Mouse (Mus musculus) liver, adult (tissue): ENCODE data around the gene Sipa1l2.

Experiments used
- GATA4 ChIP-seq: IDR thresholded peaks from 2 replicates; pipeline ENCODE4 v1.6.1; 2014; ENCODE audit warnings: mild to moderate bottlenecking, low read length; ENCODE audit not compliant: insufficient replicate concordance

Gene Sipa1l2

GRCm38 (mm10) chr8:125569533-125570365 lies at the start of gene Sipa1l2:
Gene Sipa1l2, minus strand, starts transcription at chr8:125569808.
- no peak for TF ChIP-seq GATA4

GRCm38 (mm10) chr8:125618543-125619335 lies 49.1 kb upstream of the Sipa1l2 start:
- TF ChIP-seq GATA4 = no peak

- no peak for TF ChIP-seq GATA4
Measured at GRCm38 (mm10) chr8:125616935-125617334, 47.3 kb upstream of the Sipa1l2 start.

- TF ChIP-seq GATA4 = no peak
Measured at GRCm38 (mm10) chr8:125616039-125616438, 46.4 kb upstream of the Sipa1l2 start.

GRCm38 (mm10) chr8:125613552-125613951 lies 43.9 kb upstream of the Sipa1l2 start:
- TF ChIP-seq GATA4 = no peak

GRCm38 (mm10) chr8:125611799-125612560 lies 42.4 kb upstream of the Sipa1l2 start:
- TF ChIP-seq GATA4 = no peak

GRCm38 (mm10) chr8:125611024-125611798 lies 41.6 kb upstream of the Sipa1l2 start:
- no peak for TF ChIP-seq GATA4

- TF ChIP-seq GATA4 = no peak
Measured at GRCm38 (mm10) chr8:125609737-125610136, 40.1 kb upstream of the Sipa1l2 start.

GRCm38 (mm10) chr8:125607714-125608223 lies 38.2 kb upstream of the Sipa1l2 start:
- no peak for TF ChIP-seq GATA4

- TF ChIP-seq GATA4 = no peak
Measured at GRCm38 (mm10) chr8:125606937-125607336, 37.3 kb upstream of the Sipa1l2 start.

- TF ChIP-seq GATA4 = no peak
Measured at GRCm38 (mm10) chr8:125604817-125605512, 35.4 kb upstream of the Sipa1l2 start.

- TF ChIP-seq GATA4 = no peak
Measured at GRCm38 (mm10) chr8:125604213-125604816, 34.7 kb upstream of the Sipa1l2 start.

- TF ChIP-seq GATA4 = no peak
Measured at GRCm38 (mm10) chr8:125603312-125603840, 33.8 kb upstream of the Sipa1l2 start.

- no peak for TF ChIP-seq GATA4
Measured at GRCm38 (mm10) chr8:125600033-125600686, 30.6 kb upstream of the Sipa1l2 start.
